Mouse (Mus musculus): ENCODE measurements around the gene Inpp5k.
"Not testable (repeated sequence)": the region's sequence is repeated elsewhere in the genome, so short reads cannot be mapped to it uniquely, and the experiment has no call there.

Gene Inpp5k

GRCm38 (mm10) chr11:75630645-75631229 is at the start of gene Inpp5k:
Inpp5k (plus strand) TSS chr11:75630988.
- DNase-seq = peak; percentile 98

- DNase-seq = no peak
Observed at GRCm38 (mm10) chr11:75581495-75582149, 49.2 kb upstream of the Inpp5k start.

GRCm38 (mm10) chr11:75583521-75583920 is 47.3 kb upstream of the Inpp5k start:
- no peak for DNase-seq

GRCm38 (mm10) chr11:75585061-75585460 is 45.7 kb upstream of the Inpp5k start:
- DNase-seq = no peak

- DNase-seq = no peak
Observed at GRCm38 (mm10) chr11:75585978-75586377, 44.8 kb upstream of the Inpp5k start.

GRCm38 (mm10) chr11:75586963-75587362 is 43.8 kb upstream of the Inpp5k start:
- DNase-seq = no peak

- peak; percentile 94 for DNase-seq
Observed at GRCm38 (mm10) chr11:75587493-75588284, 43.1 kb upstream of the Inpp5k start, which contains the start of gene Pitpna. Pitpna (plus strand) TSS chr11:75588097.

- peak; percentile 57 for DNase-seq
Observed at GRCm38 (mm10) chr11:75588285-75588941, 42.4 kb upstream of the Inpp5k start.

GRCm38 (mm10) chr11:75592612-75593011 is 38.2 kb upstream of the Inpp5k start:
- DNase-seq = no peak

GRCm38 (mm10) chr11:75594431-75594830 is 36.4 kb upstream of the Inpp5k start:
- DNase-seq = no peak

GRCm38 (mm10) chr11:75595404-75595803 is 35.4 kb upstream of the Inpp5k start:
- no peak for DNase-seq

- no peak for DNase-seq
Observed at GRCm38 (mm10) chr11:75595816-75596215, 35.0 kb upstream of the Inpp5k start.

GRCm38 (mm10) chr11:75596726-75597255 is 34.0 kb upstream of the Inpp5k start:
- no peak for DNase-seq

- DNase-seq = no peak
Observed at GRCm38 (mm10) chr11:75598004-75598403, 32.8 kb upstream of the Inpp5k start.

- DNase-seq = not testable (repeated sequence)
Observed at GRCm38 (mm10) chr11:75599802-75600201, 31.0 kb upstream of the Inpp5k start.

- no peak for DNase-seq
Observed at GRCm38 (mm10) chr11:75604826-75605225, 26.0 kb upstream of the Inpp5k start.

- DNase-seq = no peak
Observed at GRCm38 (mm10) chr11:75605318-75605717, 25.5 kb upstream of the Inpp5k start.

GRCm38 (mm10) chr11:75608776-75609175 is 22.0 kb upstream of the Inpp5k start:
- no peak for DNase-seq

GRCm38 (mm10) chr11:75610021-75610420 is 20.8 kb upstream of the Inpp5k start:
- DNase-seq = no peak

- DNase-seq = no peak
Observed at GRCm38 (mm10) chr11:75614769-75615168, 16.0 kb upstream of the Inpp5k start.

GRCm38 (mm10) chr11:75615556-75615955 is 15.2 kb upstream of the Inpp5k start:
- DNase-seq = no peak

GRCm38 (mm10) chr11:75619133-75619532 is 11.7 kb upstream of the Inpp5k start:
- peak; percentile 30 for DNase-seq
